Mouse (Mus musculus): ENCODE measurements around the gene Sult5a1.

The Sult5a1 gene

DNA sequence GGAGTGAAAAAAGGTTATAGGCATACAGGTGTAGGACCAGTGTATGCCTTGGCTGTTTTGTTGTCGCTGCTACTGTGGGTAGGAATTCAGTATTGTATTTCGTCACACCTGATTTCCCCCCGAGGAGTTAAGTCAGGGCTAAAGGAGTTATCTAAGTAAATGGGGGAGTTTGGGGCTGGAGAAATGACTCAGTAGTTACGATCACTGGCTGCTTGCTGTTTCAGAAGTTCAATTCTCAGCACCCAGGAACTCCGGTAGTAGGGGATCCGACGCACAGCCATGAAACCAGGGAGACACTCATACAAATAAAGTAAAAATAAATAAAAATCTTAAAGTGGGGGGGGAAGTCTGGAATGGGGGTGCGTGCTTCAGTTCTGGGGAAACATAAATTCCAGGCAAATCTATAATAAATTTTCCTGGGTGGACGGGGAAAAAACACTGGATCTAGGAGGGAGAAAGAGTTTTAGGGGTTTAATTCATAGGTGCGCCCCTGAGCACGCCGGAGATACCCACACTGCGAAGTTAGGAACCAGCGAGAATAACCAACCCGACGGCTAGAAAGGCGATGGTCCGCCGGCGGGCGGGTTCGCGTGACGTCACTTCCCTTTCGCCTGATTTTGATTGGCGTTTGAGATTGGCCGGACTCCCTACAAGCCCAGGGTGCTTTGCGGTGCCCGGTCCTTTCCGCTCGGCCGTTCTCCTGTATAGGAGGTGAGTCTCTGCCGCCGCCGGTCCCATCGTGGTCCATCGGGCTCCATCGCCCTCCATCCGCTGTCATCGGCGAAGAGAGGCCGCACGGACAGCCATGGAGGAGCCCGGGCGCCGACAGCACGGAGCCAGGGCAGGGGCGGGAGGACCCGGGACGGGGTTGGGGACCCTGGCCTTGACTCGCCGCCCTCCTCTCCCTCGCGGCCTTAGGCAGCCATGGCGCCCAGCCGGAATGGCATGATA, 56.1 kb downstream of the Sult5a1 start, which contains the start of gene Rpl13:
Gene Rpl13, plus strand, starts transcription at position 616 of the 951 bp plus-strand sequence.
- peak; percentile 92 for DNase-seq (ENCODE audit: low spot score)

DNA sequence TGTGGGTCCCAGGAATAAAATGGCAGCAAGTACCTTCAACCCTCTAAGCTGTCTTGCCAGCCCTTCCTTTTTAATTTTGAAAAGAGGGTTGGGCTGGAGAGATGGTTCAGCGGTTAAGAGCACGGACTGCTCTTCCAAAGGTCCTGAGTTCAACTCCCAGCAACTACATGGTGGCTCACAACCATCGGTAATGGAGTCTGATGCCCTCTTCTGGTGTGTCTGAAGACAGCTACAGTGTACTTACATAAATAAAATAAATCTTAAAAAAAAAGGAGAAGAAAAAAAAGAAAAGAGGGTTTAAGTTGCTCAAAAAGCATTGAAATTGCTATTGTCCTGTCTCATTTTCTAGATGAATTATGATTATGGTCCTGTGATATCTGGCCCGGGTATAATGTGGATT, 56.9 kb downstream of the Sult5a1 start:
- DNase-seq (ENCODE audit: low spot score) = no peak

DNA sequence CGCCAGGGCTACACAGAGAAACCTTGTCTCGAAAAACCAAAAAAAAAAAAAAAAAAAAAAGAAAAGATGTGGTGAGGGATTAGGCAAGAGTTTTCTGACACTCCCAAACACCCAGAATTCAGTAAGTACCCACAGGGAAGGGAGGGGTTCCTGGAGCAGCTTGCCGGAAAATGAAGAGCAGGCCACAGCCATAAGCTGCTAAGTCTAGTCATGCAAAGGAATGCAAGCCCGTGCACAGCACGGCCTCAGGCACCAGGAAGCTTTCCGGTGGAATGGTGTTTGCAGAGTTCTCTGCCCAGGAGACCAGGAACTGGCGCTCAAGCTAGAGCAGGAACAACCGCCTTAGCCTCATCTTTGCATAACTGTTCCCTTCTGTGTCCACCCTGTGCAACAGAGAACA, 57.8 kb downstream of the Sult5a1 start:
- no peak for DNase-seq (ENCODE audit: low spot score)

DNA sequence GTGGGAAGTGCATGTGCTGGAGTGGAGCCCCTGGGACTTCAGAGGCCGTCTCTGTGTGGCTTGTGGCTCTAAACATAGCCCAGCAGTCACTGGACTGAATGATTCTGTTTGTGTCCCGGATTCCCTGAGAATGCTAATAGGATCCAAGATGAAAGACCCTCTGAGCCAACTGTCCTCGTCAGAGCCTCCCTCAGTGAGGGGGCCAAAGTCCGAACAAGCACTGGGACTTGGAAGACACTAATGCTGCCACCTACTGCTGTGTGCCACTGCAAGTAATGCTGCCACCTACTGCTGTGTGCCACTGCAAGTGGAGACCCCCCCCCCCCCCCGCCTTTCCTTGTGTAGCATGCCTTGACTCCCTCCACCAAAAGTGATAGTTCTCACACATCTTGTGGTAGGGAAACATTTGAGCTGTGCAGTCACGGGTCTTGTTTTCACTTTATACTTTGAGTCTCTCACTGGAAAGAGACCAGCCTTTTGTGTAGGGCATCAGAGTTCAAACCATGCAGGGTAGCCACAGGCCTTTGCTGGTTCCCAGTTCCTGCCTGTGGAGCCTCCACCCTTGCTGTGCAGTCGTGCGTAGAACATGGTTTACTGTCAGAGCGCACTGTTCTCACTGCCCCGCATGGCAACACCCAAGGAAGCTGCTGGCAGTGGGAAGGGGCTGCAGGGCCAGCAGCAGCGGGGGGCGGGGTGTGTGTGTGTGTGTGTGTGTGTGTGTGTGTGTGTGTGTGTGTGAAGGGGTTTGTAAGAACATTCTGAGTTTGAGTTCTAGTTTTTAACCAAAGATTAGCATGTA, 60.1 kb downstream of the Sult5a1 start:
- DNase-seq (ENCODE audit: low spot score) = no peak

DNA sequence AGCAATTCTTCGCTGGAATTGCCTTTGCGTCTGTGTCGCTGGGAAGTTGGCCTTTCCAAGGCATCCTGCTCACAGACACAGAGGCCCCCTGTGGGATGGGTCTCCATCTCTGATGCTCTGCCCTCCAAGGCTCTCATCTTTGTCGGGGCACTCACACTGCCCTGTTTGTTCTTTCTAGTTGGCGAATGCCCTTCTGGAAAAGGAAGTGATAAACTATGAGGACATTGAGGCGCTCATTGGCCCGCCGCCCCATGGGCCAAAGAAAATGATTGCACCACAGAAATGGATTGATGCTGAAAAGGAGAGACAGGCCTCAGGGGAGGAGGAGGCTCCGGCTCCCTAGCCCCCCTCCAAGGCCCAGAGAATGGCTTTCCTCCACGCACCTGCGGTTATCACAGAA, 60.9 kb downstream of the Sult5a1 start:
- DNase-seq (ENCODE audit: low spot score) = no peak

Data from spleen, adult 12 weeks (tissue).